Mouse (Mus musculus): ENCODE measurements around the gene Flvcr1.

- no peak for TF ChIP-seq POLR2A (IDR thresholded peaks at IDR 0.05; ENCODE audit: low read depth, low read length)
- no peak for TF ChIP-seq CTCF (conservative IDR thresholded peaks at IDR 0.05 in 1 of 2, IDR thresholded peaks at IDR 0.05 in 1 of 2; ENCODE audit: low read depth in 2 of 2, low read length in 2 of 2)
- TF ChIP-seq ZMIZ1 (IDR thresholded peaks at IDR 0.05; ENCODE audit: low read depth, low read length): no peak
- no peak for TF ChIP-seq MEF2A (IDR thresholded peaks at IDR 0.05; ENCODE audit: borderline replicate concordance, low read depth, low read length)
- no peak for TF ChIP-seq SMC3 (IDR thresholded peaks at IDR 0.05; ENCODE audit: low read depth, low read length)
- TF ChIP-seq JUN (IDR thresholded peaks at IDR 0.05; ENCODE audit: insufficient read depth, low read depth, low read length): no peak
- TF ChIP-seq CHD1 (IDR thresholded peaks at IDR 0.05; ENCODE audit: low read depth, low read length): no peak
- no peak for TF ChIP-seq RCOR1 (conservative IDR thresholded peaks at IDR 0.05; ENCODE audit: low read depth, low read length)
- TF ChIP-seq POLR2AphosphoS2 (IDR thresholded peaks at IDR 0.05; ENCODE audit: low read depth, low read length): no peak
Measured at GRCm38 (mm10) chr1:190995548-190995947, 30.4 kb downstream of the Flvcr1 start.
